Mouse (Mus musculus): ENCODE results near the gene Arhgap27.
"Not testable (repeated sequence)": the region's sequence is repeated elsewhere in the genome, so short reads cannot be mapped to it uniquely, and the experiment has no call there.

Gene Arhgap27

GRCm38 (mm10) chr11:103294066-103294465 lies 69.4 kb downstream of the Arhgap27 start:
- peak; percentile 43 for DNase-seq (ENCODE audit: low read depth, low spot score)

GRCm38 (mm10) chr11:103292890-103293287 lies 70.6 kb downstream of the Arhgap27 start:
- no peak for DNase-seq (ENCODE audit: low read depth, low spot score)

- DNase-seq (ENCODE audit: low read depth, low spot score), result peak; percentile 45
Observed at GRCm38 (mm10) chr11:103292152-103292889, 71.2 kb downstream of the Arhgap27 start.

GRCm38 (mm10) chr11:103290841-103291240 lies 72.7 kb downstream of the Arhgap27 start:
- DNase-seq (ENCODE audit: low read depth, low spot score), result not testable (repeated sequence)

- DNase-seq (ENCODE audit: low read depth, low spot score), result no peak
Observed at GRCm38 (mm10) chr11:103288291-103288963, 75.1 kb downstream of the Arhgap27 start.

- no peak for DNase-seq (ENCODE audit: low read depth, low spot score)
Observed at GRCm38 (mm10) chr11:103286910-103287309, 76.6 kb downstream of the Arhgap27 start.

- no peak for DNase-seq (ENCODE audit: low read depth, low spot score)
Observed at GRCm38 (mm10) chr11:103285951-103286350, 77.5 kb downstream of the Arhgap27 start.

- DNase-seq (ENCODE audit: low read depth, low spot score), result no peak
Observed at GRCm38 (mm10) chr11:103285276-103285675, 78.2 kb downstream of the Arhgap27 start.

- DNase-seq (ENCODE audit: low read depth, low spot score), result no peak
Observed at GRCm38 (mm10) chr11:103281784-103282183, 81.7 kb downstream of the Arhgap27 start.

Data from forelimb bud, embryonic 11.5 days (tissue).